Mouse (Mus musculus) kidney, adult 2 months (tissue): Measurements from ENCODE around the gene Ppp1r13b.

Source experiments
- CTCF ChIP-seq: fragments of 200-500 bp; conservative IDR thresholded peaks from 2 replicates; pipeline ENCODE4 v1.5.1; 2011; ENCODE audit warnings: low read depth, mild to moderate bottlenecking, control low read depth, low read length, moderate library complexity, mixed read lengths; ENCODE audit not compliant: insufficient read depth, insufficient read length
- POLR2A ChIP-seq: fragments of 200-500 bp; IDR thresholded peaks from one replicate; pipeline ENCODE4 v1.6.1; 2011; ENCODE audit warnings: low read depth, low read length, control low read depth

DNA sequence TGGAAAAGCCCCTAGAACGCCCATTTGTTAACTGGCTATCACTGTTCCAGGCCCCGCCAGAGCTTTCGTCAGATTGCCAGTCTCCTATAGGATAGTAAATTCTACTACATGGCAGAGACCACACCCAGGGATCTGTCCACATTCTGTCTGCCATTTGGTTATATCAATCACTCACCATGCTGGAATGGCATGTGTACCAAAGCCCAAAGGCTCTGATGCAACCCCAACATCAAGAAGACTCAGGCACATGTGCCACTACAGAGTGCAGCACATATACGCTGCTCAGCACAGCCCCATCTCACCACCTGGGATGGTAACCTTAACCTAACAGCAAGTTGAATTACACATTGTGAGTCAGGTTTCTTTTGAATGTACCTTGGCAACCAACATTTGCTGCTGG lies 62.0 kb downstream of the Ppp1r13b start:
- TF ChIP-seq POLR2A: no peak
- no peak for TF ChIP-seq CTCF
